Mouse (Mus musculus): Measurements from ENCODE around the gene Ccdc40.

GRCm38 (mm10) chr11:119188389-119188788 is 40.0 kb upstream of the Ccdc40 start:
- TF ChIP-seq POLR2A (IDR thresholded peaks at IDR 0.05; ENCODE audit: extremely low read depth, insufficient read depth, low read length) (no peak), CTCF (IDR thresholded peaks at IDR 0.05; ENCODE audit: low read depth, low read length) (no peak)
